Mouse (Mus musculus): Measurements from ENCODE around the gene Nek6.

DNA sequence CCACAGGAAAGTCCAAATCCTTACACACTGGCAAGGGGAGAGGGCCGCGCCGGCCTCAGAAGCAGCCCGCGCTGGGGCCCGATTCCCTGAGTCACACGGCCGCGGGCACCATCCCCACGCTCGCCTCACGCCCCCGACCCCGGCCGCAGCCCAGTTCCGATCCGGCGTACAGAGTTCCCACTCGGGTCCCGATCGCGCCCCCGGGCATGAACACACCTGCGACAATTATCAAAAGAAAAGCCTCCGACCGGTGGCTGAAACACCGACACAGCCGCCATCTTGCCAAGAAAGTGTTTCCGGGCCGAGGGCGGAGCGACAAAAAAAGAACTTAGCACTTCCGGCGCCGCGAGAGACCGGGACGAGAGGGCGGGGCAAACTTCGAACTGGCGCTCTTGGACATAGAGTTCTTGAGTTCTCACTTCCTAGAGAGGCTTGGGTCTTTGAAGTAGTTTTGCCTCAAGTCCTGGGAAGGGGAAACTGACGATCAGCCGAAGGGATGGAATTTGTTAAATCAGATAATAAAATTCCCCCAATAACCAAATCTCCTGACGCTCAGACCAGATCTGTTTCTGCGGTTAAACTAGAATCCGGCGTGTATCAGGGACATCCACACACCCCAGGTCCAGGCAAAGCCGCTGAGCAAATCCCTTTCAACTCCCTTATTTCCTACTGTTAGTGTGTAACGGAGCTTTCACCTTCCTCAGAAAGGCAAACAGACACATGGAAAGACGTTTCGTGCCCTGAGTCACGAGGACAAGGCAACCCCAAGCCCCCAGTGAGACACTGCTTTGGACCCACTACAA is 132.4 kb downstream of the Nek6 start, which contains the start of gene Psmb7:
- TF ChIP-seq CTCF (IDR thresholded peaks at IDR 0.05; ENCODE audit: low read depth) (no peak), EP300 (IDR thresholded peaks at IDR 0.05; ENCODE audit: low read depth) (no peak)
